Mouse (Mus musculus): ENCODE data around the gene Ube2dnl1. TPM values are rescaled to one million over a fixed set of nuclear protein-coding genes. Genes with fewer than 3 reads are reported as not detected.

Ube2dnl1 gene
- total RNA-seq, 1 experiment, result 1.3 TPM

DNA sequence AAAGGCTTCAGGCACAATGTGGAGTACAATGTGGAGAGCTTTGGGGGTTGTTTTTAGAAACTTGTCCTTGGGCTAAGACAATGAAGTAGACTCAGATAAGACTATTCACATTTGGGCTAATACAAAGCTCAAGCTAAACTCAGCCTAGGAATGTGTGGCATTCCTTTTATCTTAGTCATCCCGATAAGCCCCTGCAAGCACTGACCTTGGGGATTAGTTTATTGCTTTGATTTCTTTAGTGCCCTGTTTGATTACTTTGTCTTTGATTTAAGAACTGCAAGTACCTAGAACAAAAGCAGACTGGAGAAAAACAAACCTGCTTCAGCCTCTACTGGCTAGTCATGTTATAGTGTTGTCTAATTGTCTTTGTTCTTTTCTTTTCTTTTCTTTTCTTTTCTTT is 50.3 kb downstream of the Ube2dnl1 start:
- Histone ChIP-seq H3K27ac (ENCODE audit: insufficient read depth, low read depth, low read length, poor library complexity, severe bottlenecking) (no peak overlapping the region), H3K4me1 (ENCODE audit: control insufficient read depth in 2 of 2, insufficient read depth in 2 of 2, low read length in 2 of 2, poor library complexity in 1 of 2) (no peaks in the 10 kb centered on the region), H3K36me3 (ENCODE audit: control insufficient read depth, insufficient read depth, low read length, poor library complexity, severe bottlenecking) (no peaks in the 10 kb centered on the region), H3K9ac (ENCODE audit: insufficient read depth, low read depth, low read length, poor library complexity, severe bottlenecking) (no peak overlapping the region), H3K4me3 (ENCODE audit: insufficient read depth in 1 of 2, low read depth in 1 of 2, low read length in 2 of 2, poor library complexity in 1 of 2, severe bottlenecking in 1 of 2) (no peak overlapping the region), H3K9me3 (ENCODE audit: control insufficient read depth, insufficient read depth, low read depth, low read length) (no peaks in the 10 kb centered on the region)
- in situ Hi-C loops (cut with MboI; ENCODE audit: low sequenced_read_pairs in 2 of 2, unreplicated experiment in 2 of 2), result no loop called here
- peak; percentile 22 for DNase-seq (ENCODE audit: low read depth, low spot score)
- TF ChIP-seq MAFK (IDR thresholded peaks at IDR 0.05; ENCODE audit: insufficient read depth, low read depth, low read length) (no peak), HCFC1 (IDR thresholded peaks at IDR 0.05; ENCODE audit: borderline replicate concordance, insufficient read depth, low read length) (no peak), CHD2 (IDR thresholded peaks at IDR 0.05; ENCODE audit: low read depth, low read length) (no peak), ZNF384 (IDR thresholded peaks at IDR 0.05; ENCODE audit: low read depth, low read length) (no peak), ZC3H11A (IDR thresholded peaks at IDR 0.05; ENCODE audit: borderline replicate concordance, low read depth, low read length) (no peak)

Other genes with a start within 250 kb of the Ube2dnl1 start
- gene Ube2dnl2, start 2.6 kb downstream of the Ube2dnl1 start, total RNA-seq (2012; rRNA removed), result not detected in 2 replicates